Mouse (Mus musculus): ENCODE measurements around the gene Mgat4b.

DNA sequence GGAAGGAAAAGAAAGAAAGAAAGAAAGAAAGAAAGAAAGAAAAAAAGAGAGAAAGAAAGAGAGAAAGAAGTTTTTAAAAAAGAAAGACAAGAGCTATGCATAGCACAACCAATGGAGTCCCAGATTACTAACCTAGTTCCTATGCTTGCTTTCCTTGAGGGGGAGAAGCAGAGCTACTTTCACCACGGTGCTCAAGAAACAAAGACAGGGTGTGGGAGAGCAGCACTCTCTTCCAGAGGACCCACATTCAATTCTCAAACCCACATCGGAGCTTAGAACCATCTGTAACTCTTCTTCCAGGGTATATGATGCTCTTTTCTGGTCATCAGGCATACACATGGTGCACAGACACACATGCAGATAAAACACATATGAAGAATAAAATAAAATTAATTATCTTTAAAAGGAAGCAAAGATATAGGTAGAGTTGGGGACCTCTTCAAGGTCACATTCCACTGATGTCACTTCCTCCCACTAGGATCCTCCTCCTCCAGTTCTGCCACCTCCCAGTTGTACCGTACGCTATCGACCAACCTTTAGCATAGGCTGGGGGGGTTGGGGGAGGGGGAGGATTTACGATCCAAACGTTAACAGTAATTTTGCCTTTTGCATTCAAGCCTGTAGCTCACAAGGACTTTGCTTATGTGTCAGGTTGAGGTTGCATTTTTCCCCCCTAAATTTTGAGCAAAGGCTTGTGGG lies 37.9 kb downstream of the Mgat4b start:
- TF ChIP-seq POLR2A (IDR thresholded peaks at IDR 0.05; ENCODE audit: insufficient read length, low read depth) (no peak), MAX (IDR thresholded peaks at IDR 0.05; ENCODE audit: low read depth) (no peak), USF1 (IDR thresholded peaks at IDR 0.05; ENCODE audit: low read depth) (no peak)
